Mouse (Mus musculus) T-helper 2 cell (primary cell): ENCODE measurements at regions not wholly inside any gene's neighbourhood (a gene's known extent, or its start where the extent isn't known, plus 50 kb on each side); places are given as distances from the start of the nearest gene placed in this dataset.

ENCODE experiments used
- in situ Hi-C: fragments of 300-600 bp; cut with MboI, MseI; formaldehyde crosslinking; loops from one replicate; pipeline ENCODE4 v1.15.1; 2025; ENCODE audit warnings: high pct_unique_total_duplicates

DNA sequence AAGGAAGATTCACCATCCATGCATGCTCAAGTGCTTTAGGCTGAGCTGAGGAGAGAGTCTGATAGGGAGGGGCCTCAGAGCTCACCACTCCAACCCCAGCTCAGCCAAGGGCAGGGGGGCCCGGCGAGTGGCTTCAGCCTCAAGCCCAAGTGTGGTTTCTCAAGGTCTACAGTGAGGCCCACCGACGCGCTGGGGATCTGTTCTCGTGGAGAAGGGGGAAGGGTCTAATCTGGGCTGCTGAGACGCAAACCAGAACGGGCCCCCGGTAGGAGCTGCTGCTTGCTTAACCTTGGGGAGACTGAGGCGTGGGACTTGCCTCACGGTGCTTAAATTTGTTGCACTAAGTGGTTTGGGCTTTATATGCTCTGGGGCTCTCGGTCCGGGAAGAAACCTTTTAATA is 70.9 kb downstream of the Asb1 start:
- in situ Hi-C loops: no loop called here

DNA sequence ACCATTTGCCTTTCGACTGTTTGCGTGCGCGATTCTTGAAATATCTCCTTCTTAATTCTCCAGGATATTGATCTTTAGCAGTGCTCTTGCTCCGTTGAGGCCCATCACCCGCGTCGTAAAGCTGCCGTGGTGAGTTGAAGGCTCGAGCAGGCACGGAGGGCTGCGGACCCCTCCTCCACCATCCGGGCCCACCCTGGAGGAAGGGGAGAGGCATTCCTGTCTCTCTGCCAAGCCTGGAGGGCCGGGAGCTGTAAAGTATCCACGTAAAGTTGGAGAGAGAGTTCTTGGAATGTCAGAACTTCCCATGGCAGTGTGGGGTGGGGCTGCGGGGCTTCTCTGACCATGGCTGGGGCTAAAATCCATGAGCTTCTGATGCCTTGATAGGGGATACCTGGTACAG is 71.3 kb downstream of the Asb1 start:
- in situ Hi-C loops: no loop called here

DNA sequence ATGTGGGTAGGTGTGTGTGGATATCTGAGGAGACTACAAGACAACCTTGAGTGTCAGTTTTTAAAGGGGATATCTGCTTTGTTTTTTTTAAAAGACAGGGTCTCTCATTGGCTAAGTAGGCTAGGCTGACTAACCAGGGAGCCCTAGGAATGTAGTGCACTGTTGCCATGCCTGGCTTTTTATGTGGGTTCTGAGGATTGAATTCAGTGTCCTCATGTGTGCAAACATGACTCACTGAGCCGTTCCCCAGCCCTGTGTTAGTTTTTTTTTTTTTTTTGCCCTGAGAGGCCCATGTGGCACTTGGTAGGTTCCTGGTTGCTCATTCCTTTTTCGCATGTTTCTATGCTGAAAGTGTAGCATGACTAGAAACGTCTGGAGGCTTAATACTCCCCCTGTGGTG is 72.6 kb downstream of the Asb1 start:
- in situ Hi-C loops: no loop called here

- in situ Hi-C loops: no loop called here
Observed at GRCm38 (mm10) chr1:91615396-91615795, 75.1 kb downstream of the Asb1 start.

GRCm38 (mm10) chr1:91618527-91619135 is 78.3 kb downstream of the Asb1 start:
- in situ Hi-C loops: no loop called here

DNA sequence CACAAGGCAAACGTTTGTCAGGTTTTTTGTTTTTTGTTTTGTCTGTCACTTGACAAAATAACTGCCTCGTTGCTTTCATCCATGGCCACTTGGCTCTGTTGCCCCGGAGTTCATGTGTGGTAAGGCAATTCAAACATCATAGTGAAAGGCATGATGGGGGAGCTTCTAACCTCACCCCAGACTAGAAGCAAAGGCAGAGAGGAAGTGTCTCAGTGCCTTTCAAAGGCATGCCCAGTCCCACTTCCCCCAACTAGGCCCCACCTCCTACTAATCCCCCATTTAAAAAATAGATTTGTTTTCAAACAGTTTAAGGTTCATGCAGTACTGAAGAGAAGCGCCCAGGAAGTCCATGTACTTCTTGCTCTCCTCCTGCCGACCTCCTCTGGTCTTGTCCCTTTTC is 80.8 kb downstream of the Asb1 start:
- in situ Hi-C loops: no loop called here

DNA sequence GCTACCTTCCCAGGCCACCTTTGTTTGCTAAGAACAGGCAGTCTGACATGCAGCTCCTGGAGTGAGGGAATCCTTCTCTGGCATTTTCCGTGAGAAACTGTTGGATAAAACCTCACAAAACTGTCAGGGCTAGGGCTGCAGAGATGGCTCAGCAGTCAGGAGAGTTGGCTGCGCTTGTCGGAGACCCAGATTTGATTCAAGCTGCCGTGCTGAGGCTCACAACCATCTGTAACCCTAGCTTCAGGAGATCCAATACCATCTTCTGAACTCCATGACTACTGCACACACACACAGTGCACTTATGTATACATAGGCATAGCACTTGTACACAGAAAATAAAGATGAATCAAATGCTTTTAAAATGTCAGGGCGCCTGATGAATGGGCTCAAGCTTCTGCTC is 82.5 kb downstream of the Asb1 start:
- in situ Hi-C loops: no loop called here

DNA sequence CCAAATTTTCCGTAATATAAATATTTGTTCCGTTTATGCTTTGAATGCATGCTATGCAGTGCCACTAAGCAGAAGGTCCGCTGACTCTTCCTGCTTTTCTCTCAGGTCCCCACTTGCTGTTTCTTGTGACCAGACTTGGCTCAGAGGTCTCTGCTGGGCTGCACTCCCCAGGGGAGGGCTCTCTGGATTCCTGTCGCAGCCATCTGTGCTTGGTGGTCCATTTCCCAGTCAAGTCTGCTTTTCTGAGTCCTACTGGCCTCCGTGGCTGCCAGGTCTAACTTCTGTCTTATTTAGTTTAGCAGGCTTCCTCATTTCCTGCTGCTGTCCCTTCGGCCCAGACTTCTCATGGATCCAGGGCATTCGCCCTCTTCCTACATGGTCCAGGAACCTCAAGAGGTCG is 83.7 kb downstream of the Asb1 start:
- in situ Hi-C loops: no loop called here

DNA sequence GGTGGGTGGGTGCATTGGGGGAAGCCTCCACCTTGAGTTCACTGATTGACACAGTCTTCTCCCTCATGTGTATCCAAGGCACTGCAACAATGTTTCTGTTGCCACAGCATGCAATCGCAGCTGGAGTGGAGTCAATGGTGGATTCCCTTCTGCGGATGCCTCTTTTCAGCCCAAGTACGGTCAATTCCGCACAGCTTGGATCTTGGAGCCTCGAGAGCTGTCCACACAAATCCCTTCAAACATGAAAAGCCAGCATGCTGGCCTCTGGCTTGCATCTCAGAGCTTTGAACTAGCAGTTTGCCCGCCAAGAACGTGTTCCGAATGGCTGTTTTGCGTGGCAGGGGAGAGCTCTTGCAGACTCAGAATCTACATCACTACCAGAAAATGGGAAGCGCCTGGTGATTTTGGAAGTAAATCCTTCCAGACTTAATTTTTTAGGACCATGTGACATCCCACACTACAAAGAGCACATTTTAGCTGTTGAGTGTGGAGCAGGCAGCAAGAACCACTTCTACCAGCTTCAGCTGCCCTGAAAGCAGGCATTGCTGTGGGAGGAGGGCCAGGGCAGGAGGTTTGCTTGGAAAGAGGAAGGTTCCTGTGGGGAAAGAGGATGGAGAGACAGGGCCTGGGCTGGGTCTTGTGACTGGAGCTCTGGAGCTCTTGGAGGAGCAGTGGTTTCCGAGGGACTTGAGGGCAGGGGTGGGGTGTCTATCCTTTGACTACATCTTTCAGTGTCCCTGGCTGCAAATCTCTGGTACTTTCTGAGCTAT is 84.4 kb downstream of the Asb1 start:
- in situ Hi-C loops: no loop called here

GRCm38 (mm10) chr1:91626090-91626489 is 85.7 kb downstream of the Asb1 start:
- in situ Hi-C loops: no loop called here

DNA sequence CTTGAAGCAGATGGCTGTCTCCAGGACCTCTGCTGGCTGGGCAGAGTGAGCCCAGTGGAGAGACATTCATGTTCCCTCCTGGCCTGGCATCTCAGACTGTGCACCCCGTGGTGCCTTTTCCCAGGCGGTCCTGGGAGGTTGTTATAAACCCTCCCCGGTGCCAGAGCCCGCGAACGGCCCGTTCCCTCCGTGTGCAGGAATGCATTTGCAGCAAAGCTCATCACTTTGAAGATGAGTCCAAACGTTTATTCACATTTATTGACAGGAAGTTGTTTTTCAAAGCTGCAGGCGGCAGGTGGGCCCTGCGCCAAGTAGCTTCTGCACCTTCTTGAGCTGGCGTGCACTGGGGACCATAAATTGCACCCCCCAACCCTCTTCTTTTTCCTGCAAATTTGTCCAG is 89.9 kb downstream of the Asb1 start:
- in situ Hi-C loops: no loop called here

- in situ Hi-C loops: no loop called here
Observed at GRCm38 (mm10) chr1:91630871-91631410, 90.6 kb downstream of the Asb1 start.

- in situ Hi-C loops: no loop called here
Observed at GRCm38 (mm10) chr1:91632906-91633493, 92.7 kb downstream of the Asb1 start.

GRCm38 (mm10) chr1:91636571-91636970 is 96.2 kb downstream of the Asb1 start:
- in situ Hi-C loops: no loop called here

DNA sequence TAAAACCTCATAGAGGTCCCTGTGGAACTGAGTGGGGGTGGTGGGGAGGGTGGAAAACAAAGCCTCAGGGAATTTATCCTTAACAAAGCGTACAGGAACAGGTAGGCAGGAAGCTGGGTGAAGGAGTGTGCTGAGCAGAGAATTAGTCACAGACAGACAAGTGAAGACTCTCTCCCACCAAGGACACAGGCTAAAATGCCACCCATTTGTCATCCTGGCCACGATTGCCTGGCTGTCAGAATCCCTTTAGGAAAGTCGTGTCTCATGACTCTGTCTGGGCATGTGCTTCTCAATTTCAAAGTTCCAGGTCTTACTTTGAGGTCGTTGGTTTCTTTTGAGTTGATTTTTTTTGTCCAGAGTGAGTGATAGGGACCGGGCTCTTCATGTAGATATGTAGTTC is 100.2 kb downstream of the Asb1 start:
- in situ Hi-C loops: no loop called here

DNA sequence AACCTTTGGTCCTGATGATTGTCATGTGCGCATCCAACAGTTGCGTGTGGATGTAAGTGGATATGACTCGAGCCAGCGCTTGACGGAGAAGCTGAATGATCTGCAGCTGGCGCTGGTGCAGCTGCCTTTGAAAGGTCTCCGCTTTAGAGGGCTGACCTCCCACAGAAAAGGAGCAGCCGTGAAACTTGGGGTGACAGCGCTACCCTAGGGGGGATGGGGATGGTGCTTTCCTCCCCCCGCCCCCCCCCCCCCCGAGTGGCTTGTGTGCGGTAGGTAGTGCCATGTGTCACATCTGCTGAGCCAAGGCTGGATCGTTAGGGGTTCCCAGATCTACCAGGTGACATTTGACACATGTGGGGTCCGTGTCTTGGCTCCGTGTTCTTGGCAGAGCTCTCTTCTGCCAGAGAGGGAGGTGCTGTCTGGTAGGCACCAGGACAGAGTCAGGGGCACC is 118.7 kb downstream of the Asb1 start:
- in situ Hi-C loops: no loop called here

GRCm38 (mm10) chr1:91659486-91659885 is 119.1 kb downstream of the Asb1 start:
- in situ Hi-C loops: no loop called here

- in situ Hi-C loops: no loop called here
Observed at GRCm38 (mm10) chr1:91663289-91663688, 122.9 kb downstream of the Asb1 start.

- in situ Hi-C loops: no loop called here
Observed at GRCm38 (mm10) chr1:91664622-91665021, 124.3 kb downstream of the Asb1 start.

- in situ Hi-C loops: no loop called here
Observed at GRCm38 (mm10) chr1:91668530-91668929, 128.2 kb downstream of the Asb1 start.

GRCm38 (mm10) chr1:91670980-91671379 is 130.3 kb upstream of the Twist2 start:
- in situ Hi-C loops: no loop called here

- in situ Hi-C loops: no loop called here
Observed at GRCm38 (mm10) chr1:91674082-91674655, 127.1 kb upstream of the Twist2 start.
